Mouse (Mus musculus) neural tube, embryonic 11.5 days (tissue): ENCODE results near the gene E130114P18Rik. TPM values are rescaled to one million over a fixed set of nuclear protein-coding genes. Genes with fewer than 3 reads are reported as not detected.
A peak's percentile ranks its signal among the peaks of the same experiment; 100 is the strongest.

Experiments used
- ATAC-seq: fragments of 200-750 bp; cut with Nextera tagmentation; 2 replicates; pipeline ENCODE4 v1.8.0; 2017; ENCODE audit warnings: moderate number of reproducible peaks, mild to moderate bottlenecking, moderate TSS enrichment, moderate library complexity; ENCODE audit not compliant: insufficient read depth, low FRiP score, low TSS enrichment
- DNase-seq: peaks from one replicate; pipeline ENCODE4 v3.0.0-alpha.2; 2015; ENCODE audit warnings: low spot score
- H3K27ac ChIP-seq: fragments of 300-500 bp; sonication (generic); 2 replicates; pipeline ENCODE4 v1.5.1; 2014; ENCODE audit warnings: low read depth, mild to moderate bottlenecking, low read length
- H3K27me3 ChIP-seq: fragments of 300-500 bp; sonication (generic); 2 replicates; pipeline ENCODE4 v1.6.1; 2014; ENCODE audit warnings: mild to moderate bottlenecking, low read length, mixed read lengths; ENCODE audit not compliant: control insufficient read depth, insufficient read depth
- H3K36me3 ChIP-seq: fragments of 300-500 bp; sonication (generic); 2 replicates; pipeline ENCODE4 v1.6.1; 2014; ENCODE audit warnings: mild to moderate bottlenecking, low read length, moderate library complexity, mixed read lengths; ENCODE audit not compliant: control insufficient read depth, insufficient read depth
- H3K4me1 ChIP-seq: fragments of 300-500 bp; sonication (generic); 2 replicates; pipeline ENCODE4 v1.6.1; 2014; ENCODE audit warnings: low read length, mixed read lengths; ENCODE audit not compliant: control insufficient read depth, insufficient read depth
- H3K4me2 ChIP-seq: fragments of 300-500 bp; sonication (generic); 2 replicates; pipeline ENCODE4 v1.6.1; 2014; ENCODE audit warnings: low read depth, mild to moderate bottlenecking, moderate library complexity
- H3K4me3 ChIP-seq: fragments of 300-500 bp; sonication (generic); 2 replicates; pipeline ENCODE4 v1.5.1; 2014; ENCODE audit warnings: low read depth, low read length
- H3K9ac ChIP-seq: fragments of 300-500 bp; sonication (generic); 2 replicates; pipeline ENCODE4 v1.6.1; 2014; ENCODE audit warnings: mild to moderate bottlenecking, low read length
- H3K9me3 ChIP-seq: fragments of 300-500 bp; sonication (generic); 2 replicates; pipeline ENCODE4 v1.6.1; 2016; ENCODE audit warnings: low read length; ENCODE audit not compliant: control insufficient read depth
- WGBS: fragments of 180-500 bp; shearing (Covaris S2); extraction: QIAGEN DNeasy Blood & Tissue Kit; methylation state at CpG from one replicate; pipeline ENCODE4 v1.1.7; 2014; 5-methylcytosine and 5-hydroxymethylcytosine counted together
- polyA plus RNA-seq: library from polyadenylated mRNA; unstranded; fragments of >200 nt; fragmentation: Nextera tagmentation; extraction: Ambion mirVana; gene quantifications from 2 replicates; pipeline ENCODE4 v1.2.1, GENCODE M21; 2014

Gene E130114P18Rik
- polyA plus RNA-seq, 1 experiment from 2014 or later: 9.1 TPM

GRCm38 (mm10) chr4:97772084-97772484, 5.8 kb downstream of the E130114P18Rik start:
- ATAC-seq: peak; percentile 93
- H3K9ac ChIP-seq: peak overlapping the region; percentile 56
- H3K27ac ChIP-seq: peak overlapping the region; percentile 84
- H3K4me3 ChIP-seq: peak overlapping the region; percentile 39
- H3K9me3 ChIP-seq: no peaks in the 10 kb centered on the region
- H3K4me1 ChIP-seq: peaks cover 23% of the 10 kb centered on the region; the same call in 1 of the 2 replicates
- H3K36me3 ChIP-seq: no peaks in the 10 kb centered on the region
- 0% methylated on average over 25 of the region's 25 CpGs for WGBS
- peak; percentile 98 for DNase-seq
- H3K4me2 ChIP-seq: peak overlapping the region; percentile 67
- H3K27me3 ChIP-seq: peaks cover 9% of the 10 kb centered on the region; the same call in 1 of the 2 replicates

DNA sequence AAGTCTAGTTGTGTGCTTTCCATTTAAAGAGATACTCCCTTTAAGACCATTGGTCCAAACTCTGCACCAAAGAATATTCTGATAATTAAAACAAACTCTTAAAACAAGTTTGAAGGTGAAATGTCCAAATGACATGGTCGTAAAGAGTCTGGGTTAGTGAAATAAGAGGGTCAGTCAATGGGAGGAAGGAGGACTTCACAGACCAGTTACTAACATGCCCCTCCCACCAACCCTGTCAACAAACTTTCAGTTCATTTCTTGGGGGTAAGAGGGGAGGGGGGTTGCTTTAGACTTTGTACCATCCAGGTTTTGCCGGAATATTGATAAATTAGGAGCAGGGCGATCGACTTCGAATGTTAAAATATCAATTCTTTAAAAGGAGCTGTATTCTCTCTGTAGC, 6.5 kb downstream of the E130114P18Rik start:
- no peaks in the 10 kb centered on the region for H3K9me3 ChIP-seq
- H3K27ac ChIP-seq: peak overlapping the region; percentile 83
- H3K27me3 ChIP-seq: peaks cover 9% of the 10 kb centered on the region; the same call in 1 of the 2 replicates
- no peaks in the 10 kb centered on the region for H3K36me3 ChIP-seq
- no peak for DNase-seq
- no peak for ATAC-seq
- H3K9ac ChIP-seq: peak overlapping the region; percentile 56
- peak overlapping the region; percentile 67 for H3K4me2 ChIP-seq
- 17% methylated on average over 5 of the region's 5 CpGs for WGBS
- peaks cover 17% of the 10 kb centered on the region; the same call in 1 of the 2 replicates for H3K4me1 ChIP-seq
- peak overlapping the region; percentile 39 for H3K4me3 ChIP-seq

GRCm38 (mm10) chr4:97769861-97770260, 8.0 kb downstream of the E130114P18Rik start:
- no peak for ATAC-seq

DNA sequence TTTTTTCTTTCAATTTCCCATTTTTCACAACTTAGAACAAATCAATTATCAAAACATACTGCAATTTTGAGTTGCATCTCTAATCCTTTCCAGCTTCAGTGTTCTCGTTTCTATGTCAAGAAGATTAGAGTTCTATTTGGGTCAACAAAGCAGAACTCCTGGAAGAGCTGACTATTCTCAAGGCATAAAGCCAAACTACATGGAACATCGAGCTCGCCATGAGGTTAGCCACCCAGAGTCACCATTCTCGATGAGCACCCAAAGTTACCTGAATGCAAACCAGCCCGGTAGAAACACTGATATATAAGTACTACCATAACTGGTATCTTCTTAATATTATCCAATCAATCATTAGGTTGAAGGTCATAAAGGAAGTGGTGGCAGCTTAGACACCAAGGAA, 10.4 kb downstream of the E130114P18Rik start:
- WGBS: 95% methylated on average over 5 of the region's 5 CpGs
- no peak for DNase-seq
- H3K9ac ChIP-seq: no peak overlapping the region
- no peaks in the 10 kb centered on the region for H3K36me3 ChIP-seq
- H3K4me1 ChIP-seq: peaks cover 4% of the 10 kb centered on the region; the same call in 1 of the 2 replicates
- H3K4me3 ChIP-seq: no peak overlapping the region
- ATAC-seq: no peak
- H3K4me2 ChIP-seq: no peak overlapping the region
- H3K27ac ChIP-seq: no peak overlapping the region
- no peaks in the 10 kb centered on the region for H3K9me3 ChIP-seq
- H3K27me3 ChIP-seq: no peaks in the 10 kb centered on the region

More at GRCm38 (mm10) chr4:97769861-97770260, 8.0 kb downstream of the E130114P18Rik start:
- H3K4me2 ChIP-seq: no peak overlapping the region
- H3K36me3 ChIP-seq: no peaks in the 10 kb centered on the region
- H3K9me3 ChIP-seq: no peaks in the 10 kb centered on the region
- 0 out of 2 replicates have a peak, but pooled peaks cover under 1% of the 10 kb centered on the region for H3K27me3 ChIP-seq
- no peak overlapping the region for H3K27ac ChIP-seq
- DNase-seq: no peak
- H3K9ac ChIP-seq: no peak overlapping the region
- H3K4me1 ChIP-seq: peaks cover 11% of the 10 kb centered on the region; the same call in 1 of the 2 replicates
- WGBS: no CpG with 5 or more reads among the region's 1 CpGs
- no peak overlapping the region for H3K4me3 ChIP-seq

DNA sequence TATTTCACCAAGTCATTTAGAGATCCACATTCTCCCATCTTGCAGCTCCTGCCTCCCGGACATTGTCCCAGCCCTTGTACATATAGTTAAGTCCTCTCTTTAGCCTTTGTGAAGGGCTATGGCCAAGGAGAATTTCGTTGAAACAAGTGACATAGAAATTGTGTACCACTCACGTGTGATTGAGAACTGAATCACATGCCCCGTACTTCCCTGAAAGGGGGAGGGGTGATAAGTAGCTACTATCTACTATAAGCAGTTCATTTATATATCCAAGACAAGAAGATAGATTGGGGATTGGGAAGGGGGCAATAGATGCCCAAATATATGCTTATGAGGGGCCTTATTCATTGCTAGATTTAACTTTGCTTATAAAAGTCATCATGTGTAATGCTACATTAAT, 10.9 kb downstream of the E130114P18Rik start:
- H3K9ac ChIP-seq: no peak overlapping the region
- H3K4me1 ChIP-seq: peaks cover 4% of the 10 kb centered on the region; the same call in 1 of the 2 replicates
- no peak for DNase-seq
- H3K4me2 ChIP-seq: no peak overlapping the region
- H3K36me3 ChIP-seq: no peaks in the 10 kb centered on the region
- 79% methylated on average over 4 of the region's 4 CpGs for WGBS
- no peak overlapping the region for H3K27ac ChIP-seq
- no peak for ATAC-seq
- no peaks in the 10 kb centered on the region for H3K27me3 ChIP-seq
- no peaks in the 10 kb centered on the region for H3K9me3 ChIP-seq
- H3K4me3 ChIP-seq: no peak overlapping the region

DNA sequence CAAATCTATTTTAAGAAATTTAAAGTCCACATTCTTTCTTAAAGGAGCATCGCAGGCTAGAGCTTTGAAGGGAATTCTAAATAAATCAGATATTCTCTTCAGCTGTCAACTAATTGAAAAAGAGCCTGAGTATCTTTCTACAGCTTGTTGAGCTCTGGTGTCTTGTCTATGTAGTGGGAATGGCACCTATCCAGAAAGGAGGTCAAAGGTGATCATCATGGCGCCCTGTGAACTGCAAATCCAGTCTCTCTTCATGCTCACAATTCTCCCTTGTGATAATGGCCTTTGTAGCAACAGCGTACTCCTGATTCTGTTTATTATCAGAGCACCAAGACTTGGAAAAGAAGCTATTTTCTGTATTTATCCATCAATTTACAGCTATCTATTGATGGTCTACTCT, 11.8 kb downstream of the E130114P18Rik start:
- Histone ChIP-seq H3K9me3 (no peaks in the 10 kb centered on the region), H3K9ac (no peak overlapping the region), H3K4me1 (no peaks in the 10 kb centered on the region), H3K27ac (no peak overlapping the region), H3K36me3 (no peaks in the 10 kb centered on the region), H3K4me3 (no peak overlapping the region), H3K27me3 (no peaks in the 10 kb centered on the region), H3K4me2 (no peak overlapping the region)
- DNase-seq: no peak
- no peak for ATAC-seq
- WGBS: 91% methylated on average over 3 of the region's 3 CpGs

GRCm38 (mm10) chr4:97765341-97766020, 12.4 kb downstream of the E130114P18Rik start:
- WGBS: 82% methylated on average over 4 of the region's 4 CpGs
- DNase-seq: no peak
- no peaks in the 10 kb centered on the region for H3K4me1 ChIP-seq
- H3K9me3 ChIP-seq: no peaks in the 10 kb centered on the region
- ATAC-seq: no peak
- no peak overlapping the region for H3K4me2 ChIP-seq
- no peaks in the 10 kb centered on the region for H3K36me3 ChIP-seq
- no peak overlapping the region for H3K27ac ChIP-seq
- no peaks in the 10 kb centered on the region for H3K27me3 ChIP-seq
- no peak overlapping the region for H3K4me3 ChIP-seq
- H3K9ac ChIP-seq: no peak overlapping the region

- 17% methylated on average over 4 of the region's 4 CpGs for WGBS
- H3K27me3 ChIP-seq: no peaks in the 10 kb centered on the region
- no peaks in the 10 kb centered on the region for H3K4me1 ChIP-seq
- H3K4me2 ChIP-seq: no peak overlapping the region
- H3K36me3 ChIP-seq: no peaks in the 10 kb centered on the region
- no peak overlapping the region for H3K27ac ChIP-seq
- H3K9ac ChIP-seq: no peak overlapping the region
- DNase-seq (no peak), ATAC-seq (no peak)
- no peaks in the 10 kb centered on the region for H3K9me3 ChIP-seq
- no peak overlapping the region for H3K4me3 ChIP-seq
Observed at GRCm38 (mm10) chr4:97764616-97765015, 13.3 kb downstream of the E130114P18Rik start.

DNA sequence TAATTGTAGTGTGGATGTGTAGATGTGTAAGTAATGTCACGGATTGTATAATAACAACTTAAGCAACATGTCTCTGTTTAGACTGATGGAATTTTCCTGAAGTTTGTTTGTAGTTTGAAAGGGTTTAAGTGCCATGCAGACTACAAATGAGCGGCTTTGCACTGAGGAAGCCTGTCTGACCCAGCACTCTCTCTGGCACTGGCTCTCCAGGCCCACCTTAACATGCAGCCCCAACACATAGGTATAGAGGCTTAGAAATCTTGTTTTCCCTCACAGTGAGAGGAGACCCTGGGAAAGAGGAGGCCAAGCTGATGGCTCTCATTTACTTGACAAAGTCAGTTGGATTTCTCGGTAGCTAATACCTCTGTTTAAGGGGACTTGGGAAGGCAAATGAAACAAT, 19.2 kb downstream of the E130114P18Rik start:
- Histone ChIP-seq H3K9ac (no peak overlapping the region), H3K4me1 (peaks cover 14% of the 10 kb centered on the region; the same call in 1 of the 2 replicates), H3K27ac (no peak overlapping the region), H3K9me3 (no peaks in the 10 kb centered on the region), H3K36me3 (no peaks in the 10 kb centered on the region), H3K4me3 (no peak overlapping the region), H3K27me3 (peaks cover 5% of the 10 kb centered on the region; the same call in 1 of the 2 replicates), H3K4me2 (peak overlapping the region; percentile 21; the same call in 1 of the 2 replicates)
- ATAC-seq: no peak
- WGBS: 25% methylated on average over 3 of the region's 3 CpGs
- no peak for DNase-seq
